Mouse (Mus musculus): ENCODE results near the gene Ubl7.
A peak's percentile ranks its signal among the peaks of the same experiment; 100 is the strongest.
"Not testable (repeated sequence)": the region's sequence is repeated elsewhere in the genome, so short reads cannot be mapped to it uniquely, and the experiment has no call there.

Ubl7 gene

DNA sequence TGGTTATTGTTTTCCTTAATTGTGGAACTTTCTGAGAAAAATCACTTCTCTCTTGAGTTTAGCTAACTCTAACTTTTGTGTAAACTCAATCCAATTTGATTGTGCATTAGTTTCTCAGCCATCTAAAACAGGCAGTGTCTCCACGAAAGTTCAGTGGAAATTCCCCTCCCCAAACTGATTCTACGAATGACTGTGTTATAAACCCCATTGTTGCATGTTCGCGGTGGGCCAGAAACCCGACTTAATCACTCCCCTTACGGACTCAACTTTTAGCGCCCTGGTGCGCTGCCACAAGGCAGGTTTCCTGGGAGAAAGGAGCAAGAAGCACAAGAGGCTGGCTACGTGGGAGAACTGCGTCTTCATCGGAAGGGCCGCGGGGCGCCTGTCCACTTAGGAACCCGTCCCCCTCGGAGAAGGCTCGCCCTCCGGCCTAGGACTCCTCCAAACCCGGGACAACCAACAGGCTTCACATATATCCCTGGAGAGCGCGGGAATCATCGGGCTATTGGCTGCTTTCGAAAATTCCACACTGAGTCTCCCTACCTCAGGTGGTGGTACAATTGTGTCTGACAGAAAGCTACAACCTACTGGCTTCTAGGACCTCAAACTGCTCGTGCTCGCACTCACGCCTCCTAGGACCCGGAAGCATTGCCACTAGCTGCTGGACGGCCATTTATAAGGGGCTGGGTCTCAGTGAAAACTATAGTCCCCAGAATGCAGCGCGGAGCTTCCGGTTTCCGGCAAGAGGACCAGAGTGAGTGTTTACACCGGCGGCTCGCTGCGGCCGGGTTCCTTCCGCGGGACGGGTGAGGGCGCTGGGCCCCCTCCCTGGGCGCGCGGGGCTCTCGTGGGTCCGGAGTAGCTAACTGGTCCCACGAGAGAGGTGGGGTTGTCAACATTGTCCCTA, at the start of gene Ubl7:
Ubl7 (plus strand) TSS at position 726 of the 907 bp plus-strand sequence.
- peak; percentile 94 for DNase-seq (ENCODE audit: low spot score)

DNA sequence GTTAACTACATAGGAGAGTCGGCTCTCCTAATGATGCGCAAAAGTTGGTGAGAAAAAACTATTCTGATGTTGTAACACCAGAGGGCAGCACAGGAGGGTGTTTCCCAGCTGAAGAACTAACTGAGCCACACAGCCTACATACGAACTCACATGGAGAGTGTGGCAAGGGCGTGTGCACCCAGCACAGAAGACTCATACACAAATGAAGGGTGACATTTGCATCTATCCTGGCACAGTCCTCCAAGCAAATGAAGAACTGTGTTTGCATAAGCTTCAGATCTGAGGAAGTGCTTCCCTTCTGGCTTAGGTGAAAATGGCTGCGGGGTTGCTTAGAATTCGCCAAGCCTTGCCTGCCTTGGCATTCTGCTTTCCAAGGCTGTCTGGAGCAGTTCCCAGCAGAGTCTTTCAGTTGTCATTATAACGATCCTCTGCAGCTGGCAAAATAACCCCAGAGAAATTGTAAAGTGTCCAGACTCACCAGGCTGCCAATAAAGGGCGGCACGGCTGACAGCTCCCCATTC, 48.8 kb upstream of the Ubl7 start:
- peak; percentile 82 for DNase-seq (ENCODE audit: low spot score)

DNA sequence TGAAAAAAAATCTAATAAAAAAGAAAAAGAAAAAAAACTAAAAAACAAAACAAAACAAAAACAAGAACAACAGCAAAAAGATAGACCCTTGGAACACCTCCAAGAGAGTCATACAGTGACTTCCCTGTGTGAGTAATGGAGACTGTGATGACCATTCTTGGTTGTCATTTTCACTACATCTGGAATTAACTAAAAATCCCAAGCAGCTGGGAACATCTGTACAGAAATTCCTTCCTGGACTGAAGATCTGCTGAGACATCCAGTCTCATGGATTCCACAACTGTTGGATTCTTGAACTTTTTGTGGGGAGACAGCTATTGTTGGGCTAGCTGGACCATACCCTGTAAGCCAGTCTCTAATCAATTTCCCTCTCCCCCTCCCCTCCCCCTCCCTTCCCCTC, 46.4 kb upstream of the Ubl7 start:
- DNase-seq (ENCODE audit: low spot score) = no peak

DNA sequence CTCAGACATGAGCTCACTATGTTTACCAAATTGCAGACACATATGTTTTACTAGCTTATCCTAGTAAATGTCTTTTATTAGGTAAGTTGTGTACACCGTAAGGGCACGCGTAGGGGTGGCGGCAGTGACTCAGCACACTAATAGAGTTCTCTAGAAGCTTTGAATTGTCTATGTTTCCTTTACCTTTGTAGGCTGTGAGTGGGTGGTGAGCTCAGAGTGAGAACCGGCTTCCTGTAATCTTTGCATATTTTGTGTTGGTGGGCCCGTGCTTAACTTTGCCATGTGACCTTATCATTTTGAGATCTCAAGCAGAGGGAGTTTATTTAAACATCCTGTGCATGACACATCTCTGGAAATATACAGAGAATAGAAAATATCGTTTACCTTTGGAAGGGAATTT, 44.2 kb upstream of the Ubl7 start:
- DNase-seq (ENCODE audit: low spot score) = no peak

DNA sequence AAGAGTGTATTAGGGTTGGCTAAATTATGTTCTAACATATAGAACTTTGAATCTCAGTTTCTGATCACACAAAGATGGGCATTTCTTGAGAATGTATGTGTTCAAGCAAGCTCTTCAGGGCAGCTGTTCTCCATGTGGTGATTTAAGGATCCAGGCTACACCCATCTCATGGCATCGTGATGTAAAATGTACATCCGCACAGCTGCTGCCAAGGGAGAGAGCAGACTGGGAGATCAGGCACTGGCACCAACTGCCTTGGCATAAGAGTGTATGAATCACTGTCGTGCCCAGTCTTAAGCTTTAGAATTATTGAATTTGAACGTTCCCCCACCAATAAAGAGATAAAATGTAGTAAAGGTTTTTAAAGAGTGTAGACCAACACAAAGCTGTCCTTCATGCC, 43.5 kb upstream of the Ubl7 start:
- DNase-seq (ENCODE audit: low spot score) = no peak

DNA sequence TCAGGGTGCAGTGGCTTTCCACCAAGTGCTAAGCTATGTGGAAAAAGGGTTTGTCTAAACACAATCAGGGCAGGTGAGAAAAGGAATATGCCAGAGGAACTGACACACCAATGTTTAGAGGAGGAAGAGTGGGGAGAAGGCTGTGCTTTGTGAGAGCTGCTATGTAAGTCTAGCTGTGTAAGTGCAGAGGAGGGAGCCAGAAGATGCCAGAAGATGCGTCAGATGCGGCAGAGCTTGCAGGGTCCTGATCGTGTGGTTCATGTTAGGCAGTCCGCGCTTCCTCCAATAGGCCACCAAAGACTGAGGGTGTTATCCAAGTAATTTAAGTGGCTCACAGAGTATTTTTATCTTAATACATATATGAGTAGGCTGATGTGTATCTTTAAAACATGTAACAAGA, 42.9 kb upstream of the Ubl7 start:
- DNase-seq (ENCODE audit: low spot score) = no peak

DNA sequence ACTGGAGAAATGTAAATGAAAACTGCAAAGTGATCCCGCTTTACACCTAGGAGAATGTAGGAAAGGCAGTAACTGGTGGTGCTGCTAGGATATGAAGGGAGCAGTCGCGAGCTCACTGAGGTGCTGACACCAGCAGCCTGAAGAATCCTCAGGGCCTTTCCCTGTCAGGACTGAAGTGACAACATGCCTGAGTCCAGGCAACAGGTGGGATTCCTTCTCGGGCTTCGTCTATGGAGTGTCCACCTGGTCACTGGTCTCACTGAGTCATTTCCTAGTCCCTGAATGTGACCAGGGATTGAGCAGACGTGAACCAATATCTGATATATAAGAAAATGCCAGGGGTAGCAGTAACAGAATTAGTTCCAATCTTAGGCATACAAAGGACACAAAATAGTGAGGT, 42.0 kb upstream of the Ubl7 start:
- DNase-seq (ENCODE audit: low spot score) = no peak

DNA sequence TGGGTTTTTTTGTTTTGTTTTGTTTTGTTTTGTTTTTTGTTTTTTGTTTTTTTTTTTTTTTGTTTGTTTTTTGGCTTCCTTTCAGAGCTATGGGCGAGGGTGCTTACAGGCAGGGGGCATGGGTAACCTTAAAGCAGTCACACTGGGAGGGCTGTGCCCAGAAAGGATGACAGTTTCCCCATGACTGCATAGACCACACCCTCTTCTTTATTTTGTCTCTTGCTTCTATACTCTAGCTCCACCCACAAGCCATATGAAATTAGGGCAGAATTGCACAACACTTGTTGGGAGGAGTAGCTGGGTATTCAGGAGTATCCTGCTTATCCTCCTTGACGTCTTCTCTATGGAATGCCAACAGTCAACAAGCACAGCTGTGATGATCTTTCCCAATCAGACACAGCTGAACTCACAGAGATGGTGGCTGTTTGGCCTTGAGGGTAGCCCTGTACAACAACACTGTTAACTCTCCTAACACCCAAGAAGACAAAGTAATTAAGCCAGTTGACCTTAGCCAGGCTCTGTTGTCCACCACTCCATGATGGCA, 40.4 kb upstream of the Ubl7 start:
- peak; percentile 35 for DNase-seq (ENCODE audit: low spot score)

DNA sequence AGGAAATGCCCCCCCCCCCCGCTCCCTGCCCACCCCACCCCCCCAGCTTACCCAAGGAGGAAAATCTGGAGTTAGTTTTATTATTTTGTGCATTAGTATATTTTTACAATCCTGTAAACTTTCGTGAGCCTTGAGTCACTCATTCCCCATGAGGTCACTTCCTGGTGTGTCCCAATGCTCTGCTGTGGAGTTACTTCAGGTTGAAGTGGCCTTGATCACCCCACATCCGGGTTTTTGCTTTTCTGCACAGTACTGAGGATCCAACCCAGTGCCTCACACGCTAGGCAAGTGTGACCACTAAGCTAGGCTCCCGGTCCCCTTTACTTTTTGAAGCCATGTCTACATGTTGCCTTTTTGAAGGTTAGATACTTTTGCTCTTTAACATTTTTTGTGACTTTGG, 36.6 kb upstream of the Ubl7 start:
- DNase-seq (ENCODE audit: low spot score) = no peak

DNA sequence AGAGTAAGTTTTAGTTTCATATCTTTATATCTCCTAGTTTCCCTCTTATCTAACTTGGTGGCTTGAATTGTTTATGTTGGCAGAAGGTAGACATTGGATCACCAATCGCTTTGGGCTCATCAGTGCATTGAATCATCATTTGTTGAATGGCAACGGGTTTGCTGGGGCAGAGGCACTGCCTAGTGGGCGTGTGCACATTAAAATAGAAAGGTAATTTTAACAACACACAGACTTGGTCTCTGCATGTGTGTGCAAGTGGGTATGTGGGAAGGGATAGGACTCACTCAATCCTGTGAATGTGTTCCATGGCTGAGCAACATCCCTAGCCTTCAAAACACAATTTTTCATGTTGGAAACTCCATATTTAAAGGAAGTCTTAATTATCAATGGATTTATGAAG, 35.8 kb upstream of the Ubl7 start:
- no peak for DNase-seq (ENCODE audit: low spot score)

DNA sequence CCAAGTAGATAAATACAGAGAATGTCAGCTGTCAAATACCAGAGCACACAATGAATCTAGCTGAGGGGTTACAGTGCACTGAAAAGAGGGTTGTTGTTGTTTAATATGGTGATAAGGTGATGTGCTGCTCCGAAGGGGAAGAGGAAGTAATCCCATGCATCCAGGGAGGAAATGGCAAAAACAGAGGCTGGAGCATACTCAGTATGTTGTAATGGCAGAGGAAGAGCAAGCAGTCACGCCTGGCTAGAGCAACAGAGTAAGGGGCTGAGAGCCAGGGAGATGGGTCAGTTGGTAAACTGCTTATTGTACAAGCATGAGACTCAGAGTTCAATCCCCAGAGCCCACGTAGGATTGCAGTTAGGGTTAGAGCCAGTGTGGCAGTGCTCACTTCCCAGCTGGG, 31.6 kb upstream of the Ubl7 start:
- no peak for DNase-seq (ENCODE audit: low spot score)

DNA sequence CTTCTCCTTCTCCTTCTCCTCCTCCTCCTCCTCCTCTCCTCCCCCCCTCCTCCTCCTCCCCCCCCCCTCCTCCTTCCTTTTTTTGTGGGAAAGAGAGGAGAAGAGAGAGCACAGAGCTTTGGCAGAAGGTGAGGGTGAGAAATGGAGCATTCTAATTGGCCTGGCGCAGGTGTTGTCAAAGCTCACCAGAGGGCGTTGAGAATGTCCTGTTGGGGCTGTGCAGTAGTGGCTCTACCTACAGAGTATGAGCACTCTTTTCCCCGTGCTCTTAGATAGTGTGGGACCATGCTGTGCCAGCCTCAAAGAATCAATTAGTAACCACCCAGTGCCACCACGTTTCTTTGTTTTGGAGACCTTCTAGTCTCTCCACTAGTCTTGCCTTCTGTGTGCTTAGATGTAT, 30.5 kb upstream of the Ubl7 start:
- no peak for DNase-seq (ENCODE audit: low spot score)

DNA sequence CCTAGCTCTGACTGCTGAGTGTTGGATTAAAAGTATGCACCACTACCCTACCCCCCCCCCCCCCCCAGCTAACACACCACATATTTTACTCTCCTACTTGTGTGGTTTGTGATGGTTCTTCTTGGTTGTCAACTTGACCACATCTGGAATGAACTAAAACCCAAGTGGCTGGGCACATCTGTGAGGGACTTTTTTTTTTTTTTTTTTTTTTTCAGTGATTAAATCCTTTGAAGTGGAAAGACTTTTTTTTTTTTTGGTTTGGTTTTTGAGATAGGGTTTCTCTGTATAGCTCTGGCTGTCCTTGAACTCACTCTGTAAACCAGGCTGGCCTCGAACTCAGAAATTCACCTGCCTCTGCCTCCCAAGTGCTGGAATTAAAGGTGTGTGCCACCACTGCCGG, 29.0 kb upstream of the Ubl7 start:
- DNase-seq (ENCODE audit: low spot score) = not testable (repeated sequence)

DNA sequence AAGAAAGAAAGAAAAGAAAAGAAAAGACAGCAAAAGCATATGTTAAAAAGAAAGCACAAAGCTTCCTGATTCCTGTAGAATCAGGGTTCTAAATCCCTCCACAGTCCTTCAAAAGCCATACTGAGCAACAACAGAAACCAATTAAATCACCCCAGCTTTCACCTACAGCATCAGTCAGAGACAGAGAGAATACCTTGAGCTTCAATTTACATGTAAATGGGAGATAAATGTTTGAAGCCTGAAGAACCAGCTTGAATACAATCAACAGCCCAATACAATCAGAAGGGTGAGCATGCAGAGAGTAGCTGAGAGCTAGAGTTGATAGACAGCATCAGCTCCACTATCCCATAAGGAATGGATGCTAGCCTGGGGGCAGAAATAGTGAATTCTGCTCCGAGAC, 27.4 kb upstream of the Ubl7 start:
- DNase-seq (ENCODE audit: low spot score) = no peak

DNA sequence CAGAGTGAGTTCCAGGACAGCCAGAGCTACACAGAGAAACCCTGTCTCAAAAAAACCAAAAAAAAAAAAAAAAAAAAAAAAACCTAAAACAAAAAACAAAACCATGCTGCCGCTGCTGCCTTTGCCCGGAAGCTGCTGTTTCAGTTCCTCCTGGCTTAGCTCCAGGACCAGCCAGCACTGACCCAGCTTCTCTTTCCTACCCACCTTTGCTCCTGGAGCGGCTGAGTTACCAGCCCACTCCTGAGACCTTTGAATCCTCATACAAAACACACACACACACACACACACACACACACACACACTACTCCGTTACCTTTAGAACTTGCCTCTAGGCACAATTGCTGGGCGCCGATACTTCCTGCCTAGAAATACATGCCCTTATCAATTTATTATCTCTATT, 22.7 kb upstream of the Ubl7 start:
- DNase-seq (ENCODE audit: low spot score) = no peak

DNA sequence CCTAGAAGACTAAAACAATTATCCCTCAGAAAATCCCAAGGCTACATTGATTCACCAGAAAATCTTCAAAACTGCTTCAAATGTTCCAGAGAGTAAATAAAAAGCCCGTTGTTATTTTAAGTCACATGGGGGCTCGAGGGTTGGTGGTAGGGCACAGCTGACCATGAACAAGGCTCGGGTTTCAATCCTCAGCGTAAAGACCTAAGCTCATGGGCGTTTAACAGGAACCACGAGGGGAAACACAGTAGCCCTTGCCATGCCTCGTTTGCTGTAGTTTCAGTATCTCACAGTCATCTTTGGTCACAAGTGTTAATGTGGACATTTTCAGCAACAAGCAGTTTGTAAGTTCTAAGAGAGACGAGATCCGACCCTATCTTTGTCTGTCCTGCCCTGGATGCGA, 10.3 kb upstream of the Ubl7 start:
- no peak for DNase-seq (ENCODE audit: low spot score)

DNA sequence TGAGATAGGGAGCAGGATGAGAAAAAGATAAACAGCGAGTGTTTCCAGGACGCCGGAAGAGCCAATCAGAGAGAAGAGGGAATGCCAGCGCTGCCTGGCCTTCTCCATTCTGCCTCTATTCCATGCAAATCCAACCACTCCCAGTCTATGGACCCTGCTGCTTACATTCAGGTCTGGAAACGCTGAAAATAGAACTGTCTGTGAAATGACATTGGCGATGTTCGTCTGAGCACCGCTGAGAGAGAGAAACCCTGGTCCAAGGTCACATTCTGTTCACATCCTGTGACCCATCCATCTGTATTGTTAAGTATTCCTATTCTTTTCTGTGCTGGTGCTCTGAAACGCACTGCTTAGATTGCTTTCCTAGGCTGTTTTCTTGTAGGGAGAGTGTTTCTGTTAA, 9.6 kb upstream of the Ubl7 start:
- DNase-seq (ENCODE audit: low spot score) = peak; percentile 26

DNA sequence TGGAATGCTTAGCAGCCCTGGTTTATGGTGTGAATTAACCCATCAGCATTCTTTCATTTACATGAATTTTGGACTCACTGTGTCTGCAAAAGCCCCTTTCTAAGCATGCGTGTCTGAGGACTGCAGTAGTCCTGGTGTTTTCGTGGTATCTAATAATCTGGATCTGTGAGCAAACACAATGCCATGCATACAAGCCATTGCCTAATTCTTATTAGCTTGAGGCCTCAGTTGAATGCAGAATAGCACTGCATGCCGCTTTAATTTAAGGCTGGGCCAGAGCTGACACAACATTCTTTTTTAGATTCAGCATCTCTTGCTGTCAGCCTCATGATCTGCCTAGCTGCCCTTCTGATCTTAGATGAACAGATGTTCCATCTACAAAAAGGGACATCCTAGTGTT, 9.2 kb upstream of the Ubl7 start:
- DNase-seq (ENCODE audit: low spot score) = peak; percentile 54

DNA sequence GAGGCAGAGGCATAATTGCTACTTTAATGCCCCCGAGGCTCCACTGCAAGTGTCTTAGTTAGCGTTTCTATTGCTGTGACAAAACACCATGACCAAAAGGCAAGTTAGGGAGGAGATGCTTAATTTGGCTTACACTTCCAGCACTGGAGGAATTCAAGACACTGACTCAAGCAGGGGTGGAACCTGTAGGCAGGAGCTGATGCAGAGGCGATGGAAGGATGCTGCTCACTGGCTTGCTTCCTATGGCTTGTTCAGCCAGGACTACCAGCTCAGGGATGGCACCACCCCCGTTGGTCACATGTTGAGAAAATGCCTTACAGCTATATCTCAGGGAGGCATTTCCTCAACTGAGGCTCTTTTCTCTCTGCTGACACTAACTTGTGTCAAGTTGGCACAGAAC, 8.6 kb upstream of the Ubl7 start:
- DNase-seq (ENCODE audit: low spot score) = peak; percentile 15

DNA sequence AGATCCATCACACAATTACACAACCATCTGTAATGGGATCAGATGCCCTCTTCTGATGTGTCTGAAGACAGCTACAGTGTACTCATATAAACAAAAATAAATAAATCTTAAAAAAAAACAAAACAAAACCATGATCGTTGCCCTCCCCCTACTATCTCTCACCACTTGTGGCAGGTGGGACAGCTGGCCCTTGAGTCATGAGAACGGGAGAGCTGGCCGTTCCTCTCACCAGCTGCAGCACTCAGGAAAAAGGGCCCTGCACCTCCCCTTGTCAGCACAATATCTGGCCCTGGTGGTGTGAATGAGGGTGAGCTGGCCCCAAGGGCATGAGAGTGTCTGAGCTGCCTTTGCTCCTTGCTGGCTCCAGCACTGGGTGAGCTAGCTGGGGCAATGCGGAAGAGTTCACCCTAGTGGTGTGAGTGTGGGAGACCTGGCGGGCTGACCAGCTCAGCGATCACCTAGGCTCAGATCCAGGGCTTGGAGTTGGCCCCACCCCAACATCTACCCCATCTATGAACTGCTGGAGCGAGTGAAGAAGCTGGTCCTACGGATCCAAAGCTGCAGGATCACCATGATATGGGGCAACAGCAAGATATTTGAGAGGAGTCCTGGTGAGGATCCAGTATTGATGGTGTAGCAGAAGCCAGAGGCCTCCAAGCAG, 7.1 kb upstream of the Ubl7 start:
- DNase-seq (ENCODE audit: low spot score) = no peak

DNA sequence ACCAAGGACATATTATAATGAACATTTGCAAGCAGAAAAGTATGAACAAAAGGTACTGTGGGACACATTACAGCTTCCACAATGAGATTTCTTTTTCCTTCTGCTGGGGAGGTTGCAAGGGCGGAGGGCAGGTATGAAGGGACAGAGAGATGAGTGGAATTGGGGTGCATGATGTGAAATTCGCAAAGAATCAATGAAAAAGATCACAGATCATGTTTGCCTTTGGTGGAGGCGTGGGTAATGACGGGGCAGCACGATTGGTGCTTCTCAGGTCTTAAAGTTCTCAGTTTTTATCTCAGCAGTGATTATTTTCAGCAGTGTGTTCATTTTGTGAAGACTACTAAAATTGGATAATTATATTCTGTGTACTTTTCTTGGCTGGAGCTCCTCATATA, 6.5 kb upstream of the Ubl7 start:
- no peak for DNase-seq (ENCODE audit: low spot score)

DNA sequence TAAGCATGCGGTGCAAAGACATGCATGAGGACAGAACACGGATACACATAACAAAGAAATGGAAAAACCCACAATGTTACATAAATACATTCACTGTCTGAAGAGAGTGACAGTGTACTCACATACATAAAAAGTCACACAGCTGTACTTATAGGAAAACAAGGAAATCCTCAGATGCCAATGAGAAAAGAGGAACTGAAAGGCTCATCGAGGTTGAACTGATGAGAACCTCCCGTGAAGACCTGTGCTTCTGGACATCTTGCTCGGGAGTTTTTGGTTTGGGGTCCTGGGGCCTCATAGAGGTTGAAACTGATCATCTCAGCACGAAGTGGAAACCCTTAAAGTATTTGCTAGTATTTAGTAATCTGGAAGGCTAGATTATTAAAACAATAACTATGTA, 3.6 kb upstream of the Ubl7 start:
- DNase-seq (ENCODE audit: low spot score) = no peak

DNA sequence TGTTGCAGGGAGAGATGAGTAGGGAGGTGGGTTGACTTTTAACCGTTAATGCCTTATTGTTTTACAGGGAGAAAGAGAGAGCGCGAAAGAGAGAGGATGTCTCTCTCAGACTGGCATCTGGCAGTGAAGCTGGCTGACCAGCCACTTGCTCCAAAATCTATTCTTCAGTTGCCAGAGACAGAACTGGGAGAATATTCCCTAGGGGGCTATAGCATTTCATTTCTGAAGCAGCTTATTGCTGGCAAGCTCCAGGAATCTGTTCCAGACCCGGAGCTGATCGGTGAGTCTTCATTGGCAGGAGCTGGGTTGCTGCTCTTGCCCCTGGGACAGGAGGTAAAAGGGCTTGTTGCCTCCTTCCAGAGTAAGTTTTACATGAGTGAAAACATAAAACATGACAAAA, 1.8 kb downstream of the Ubl7 start:
- DNase-seq (ENCODE audit: low spot score) = no peak

Data from retina, embryonic 14.5 days (tissue).